Mouse (Mus musculus) forelimb bud, embryonic 11.5 days (tissue): ENCODE measurements around the gene Gm49322.
"Not testable (repeated sequence)": the region's sequence is repeated elsewhere in the genome, so short reads cannot be mapped to it uniquely, and the experiment has no call there.

Experiments used
- DNase-seq: peaks from one replicate; pipeline ENCODE4 v3.0.0-alpha.2; 2012; ENCODE audit warnings: low read depth, low spot score

Gm49322 gene

GRCm38 (mm10) chr10:80611905-80612304 lies 6.1 kb downstream of the Gm49322 start:
- DNase-seq: no peak

- no peak for DNase-seq
These were observed 8.0 kb downstream of the Gm49322 start for GRCm38 (mm10) chr10:80613821-80614220.

GRCm38 (mm10) chr10:80614351-80614750 lies 8.5 kb downstream of the Gm49322 start:
- DNase-seq: no peak

GRCm38 (mm10) chr10:80618181-80618580 lies 12.4 kb downstream of the Gm49322 start:
- DNase-seq: no peak

- DNase-seq: peak; percentile 12
These were observed 13.8 kb downstream of the Gm49322 start for GRCm38 (mm10) chr10:80619465-80620244.

GRCm38 (mm10) chr10:80620365-80620764 lies 14.5 kb downstream of the Gm49322 start:
- no peak for DNase-seq

- no peak for DNase-seq
These were observed 15.2 kb downstream of the Gm49322 start for GRCm38 (mm10) chr10:80620796-80621689.

- no peak for DNase-seq
These were observed 15.8 kb downstream of the Gm49322 start for GRCm38 (mm10) chr10:80621690-80621939.

GRCm38 (mm10) chr10:80621940-80622660 lies 16.3 kb downstream of the Gm49322 start:
- DNase-seq: peak; percentile 100

- DNase-seq: peak; percentile 7
These were observed 17.0 kb downstream of the Gm49322 start, which contains the start of gene Csnk1g2 for GRCm38 (mm10) chr10:80622661-80623456. Gene Csnk1g2 (plus strand): TSS chr10:80622838.

- peak; percentile 49 for DNase-seq
These were observed 17.8 kb downstream of the Gm49322 start for GRCm38 (mm10) chr10:80623457-80624191.

- no peak for DNase-seq
These were observed 19.9 kb downstream of the Gm49322 start for GRCm38 (mm10) chr10:80625764-80626163.

GRCm38 (mm10) chr10:80627685-80628084 lies 21.9 kb downstream of the Gm49322 start:
- DNase-seq: no peak

GRCm38 (mm10) chr10:80628925-80629324 lies 23.1 kb downstream of the Gm49322 start:
- no peak for DNase-seq

- DNase-seq: no peak
These were observed 29.5 kb downstream of the Gm49322 start for GRCm38 (mm10) chr10:80635345-80635744.

GRCm38 (mm10) chr10:80646936-80647335 lies 41.1 kb downstream of the Gm49322 start:
- DNase-seq: no peak

GRCm38 (mm10) chr10:80649910-80650309 lies 44.1 kb downstream of the Gm49322 start:
- DNase-seq: not testable (repeated sequence)

GRCm38 (mm10) chr10:80650392-80650791 lies 44.6 kb downstream of the Gm49322 start:
- DNase-seq: no peak

GRCm38 (mm10) chr10:80653156-80653720 lies 47.4 kb downstream of the Gm49322 start:
- no peak for DNase-seq

- DNase-seq: no peak
These were observed 49.0 kb downstream of the Gm49322 start for GRCm38 (mm10) chr10:80654866-80655265.
